Mouse (Mus musculus): ENCODE measurements around the gene Mycl.
"Not testable (repeated sequence)": the region's sequence is repeated elsewhere in the genome, so short reads cannot be mapped to it uniquely, and the experiment has no call there.

Gene Mycl

GRCm38 (mm10) chr4:122981238-122981637 is 14.2 kb upstream of the Mycl start:
- DNase-seq (ENCODE audit: low read depth): no peak

- DNase-seq (ENCODE audit: low read depth): no peak
Observed at GRCm38 (mm10) chr4:122981930-122982329, 13.5 kb upstream of the Mycl start.

GRCm38 (mm10) chr4:122982537-122982936 is 12.9 kb upstream of the Mycl start:
- DNase-seq (ENCODE audit: low read depth): no peak

GRCm38 (mm10) chr4:122983486-122984261 is 11.8 kb upstream of the Mycl start:
- no peak for DNase-seq (ENCODE audit: low read depth)

- DNase-seq (ENCODE audit: low read depth): peak; percentile 69
Observed at GRCm38 (mm10) chr4:122985110-122985509, 10.3 kb upstream of the Mycl start.

- no peak for DNase-seq (ENCODE audit: low read depth)
Observed at GRCm38 (mm10) chr4:122987421-122987820, 8.0 kb upstream of the Mycl start.

GRCm38 (mm10) chr4:122988004-122988403 is 7.4 kb upstream of the Mycl start:
- DNase-seq (ENCODE audit: low read depth): not testable (repeated sequence)

- no peak for DNase-seq (ENCODE audit: low read depth)
Observed at GRCm38 (mm10) chr4:122991177-122991576, 4.3 kb upstream of the Mycl start.

GRCm38 (mm10) chr4:122992276-122992675 is 3.2 kb upstream of the Mycl start:
- no peak for DNase-seq (ENCODE audit: low read depth)

GRCm38 (mm10) chr4:122996221-122996617 is 767 bp downstream of the Mycl start:
- DNase-seq (ENCODE audit: low read depth): no peak

- no peak for DNase-seq (ENCODE audit: low read depth)
Observed at GRCm38 (mm10) chr4:122996618-122997381, 1.3 kb downstream of the Mycl start.

- DNase-seq (ENCODE audit: low read depth): no peak
Observed at GRCm38 (mm10) chr4:122998537-122999262, 3.2 kb downstream of the Mycl start.

GRCm38 (mm10) chr4:122999263-122999691 is 3.8 kb downstream of the Mycl start:
- no peak for DNase-seq (ENCODE audit: low read depth)

GRCm38 (mm10) chr4:123000130-123000529 is 4.7 kb downstream of the Mycl start:
- no peak for DNase-seq (ENCODE audit: low read depth)

- DNase-seq (ENCODE audit: low read depth): no peak
Observed at GRCm38 (mm10) chr4:123000617-123001342, 5.3 kb downstream of the Mycl start.

- DNase-seq (ENCODE audit: low read depth): no peak
Observed at GRCm38 (mm10) chr4:123005054-123005966, 9.9 kb downstream of the Mycl start.

- not testable (repeated sequence) for DNase-seq (ENCODE audit: low read depth)
Observed at GRCm38 (mm10) chr4:123012501-123012900, 17.0 kb downstream of the Mycl start.

- no peak for DNase-seq (ENCODE audit: low read depth)
Observed at GRCm38 (mm10) chr4:123013346-123013945, 18.0 kb downstream of the Mycl start.

- no peak for DNase-seq (ENCODE audit: low read depth)
Observed at GRCm38 (mm10) chr4:123013949-123014406, 18.5 kb downstream of the Mycl start.

Data from fibroblast of lung, adult 2 months (primary cell).